Mouse (Mus musculus) kidney, embryonic 15.5 days (tissue): ENCODE measurements around the gene 1700013F07Rik. TPM values are rescaled to one million over a fixed set of nuclear protein-coding genes. Genes with fewer than 3 reads are reported as not detected.
A peak's percentile ranks its signal among the peaks of the same experiment; 100 is the strongest.
"Not testable (repeated sequence)": the region's sequence is repeated elsewhere in the genome, so short reads cannot be mapped to it uniquely, and the experiment has no call there.

Source experiments
- ATAC-seq: fragments of 200-750 bp; cut with Nextera tagmentation; replicated peaks from 2 replicates; pipeline ENCODE4 v1.8.0; 2017; ENCODE audit warnings: moderate TSS enrichment; ENCODE audit not compliant: low FRiP score
- H3K27ac ChIP-seq: fragments of 300-500 bp; sonication (generic); 2 replicates; pipeline ENCODE4 v1.5.1; 2015; ENCODE audit warnings: mild to moderate bottlenecking, inconsistent platforms
- H3K27me3 ChIP-seq: fragments of 300-500 bp; sonication (generic); 2 replicates; pipeline ENCODE4 v1.6.1; 2015; ENCODE audit warnings: inconsistent platforms
- H3K36me3 ChIP-seq: fragments of 300-500 bp; sonication (generic); 2 replicates; pipeline ENCODE4 v1.6.1; 2015; ENCODE audit warnings: inconsistent platforms
- H3K4me1 ChIP-seq: fragments of 300-500 bp; sonication (generic); 2 replicates; pipeline ENCODE4 v1.6.1; 2015; ENCODE audit warnings: inconsistent platforms
- H3K4me2 ChIP-seq: fragments of 300-500 bp; sonication (generic); 2 replicates; pipeline ENCODE4 v1.6.1; 2015; ENCODE audit warnings: moderate library complexity, mild to moderate bottlenecking, inconsistent platforms
- H3K4me3 ChIP-seq: fragments of 300-500 bp; sonication (generic); replicated peaks from 2 replicates; pipeline ENCODE4 v1.5.1; 2015; ENCODE audit warnings: mild to moderate bottlenecking, inconsistent platforms
- H3K9ac ChIP-seq: fragments of 300-500 bp; sonication (generic); 2 replicates; pipeline ENCODE4 v1.6.1; 2015; ENCODE audit warnings: mild to moderate bottlenecking, inconsistent platforms
- H3K9me3 ChIP-seq: fragments of 300-500 bp; sonication (generic); replicated peaks from 2 replicates; pipeline ENCODE4 v1.6.1; 2016; ENCODE audit warnings: inconsistent platforms
- WGBS: fragments of 180-500 bp; shearing (Covaris S2); methylation state at CpG from one replicate; pipeline ENCODE4 v1.1.7; 2015; ENCODE audit warnings: mixed read lengths; 5-methylcytosine and 5-hydroxymethylcytosine counted together
- polyA plus RNA-seq: library from polyadenylated mRNA; unstranded; fragments of >200 nt; fragmentation: Nextera tagmentation; extraction: Ambion mirVana; gene quantifications from 2 replicates; pipeline ENCODE4 v1.2.1, GENCODE M21; 2015

Gene 1700013F07Rik
- polyA plus RNA-seq, 1 experiment from 2014 or later, result not detected

DNA sequence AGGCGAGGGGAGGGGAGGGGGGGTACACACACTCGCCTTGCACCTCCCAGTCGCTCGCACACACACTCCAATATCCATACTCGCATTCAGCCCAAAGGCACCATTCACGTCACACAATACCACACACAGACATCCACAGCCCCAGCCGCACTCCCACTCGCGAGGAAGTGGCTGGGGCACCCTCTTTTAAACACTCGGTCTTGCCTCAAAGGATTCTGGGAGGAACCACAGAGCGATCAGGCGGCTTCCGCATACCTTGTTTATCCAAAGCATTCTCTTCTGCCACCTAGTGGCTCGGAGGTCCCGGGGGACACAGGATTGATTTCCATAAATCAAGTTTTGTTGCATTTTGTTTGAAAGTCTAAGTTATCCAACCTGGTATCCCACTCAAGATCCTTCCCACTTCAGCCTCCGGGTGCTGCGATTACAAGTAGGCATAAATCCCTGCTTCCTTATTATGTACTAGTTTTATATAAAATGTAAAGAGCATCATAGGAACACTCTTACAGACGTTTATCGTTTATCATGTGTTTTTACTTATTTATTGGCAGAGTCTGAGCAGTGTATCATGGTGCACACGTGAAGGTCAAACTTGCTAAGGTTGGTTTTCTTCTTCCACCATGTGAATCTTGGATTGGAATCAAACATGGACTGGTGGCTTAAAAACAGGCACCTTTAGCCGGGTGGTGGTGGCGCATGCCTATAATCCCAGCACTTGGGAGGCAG is 20.8 kb downstream of the 1700013F07Rik start:
- Histone ChIP-seq H3K27ac (peak overlapping the region; percentile 87), H3K4me3 (peak overlapping the region; percentile 90), H3K27me3 (no peaks in the 10 kb centered on the region), H3K9me3 (no peaks in the 10 kb centered on the region), H3K9ac (peak overlapping the region; percentile 98), H3K4me2 (peak overlapping the region; percentile 84), H3K36me3 (peaks cover 30% of the 10 kb centered on the region), H3K4me1 (peaks cover 4% of the 10 kb centered on the region; the same call in 1 of the 2 replicates)
- WGBS, result 16% methylated on average over 22 of the region's 22 CpGs
- ATAC-seq, result peak; percentile 96

GRCm38 (mm10) chr3:108557888-108558287 is 23.9 kb downstream of the 1700013F07Rik start:
- no peaks in the 10 kb centered on the region for H3K9me3 ChIP-seq
- no peak overlapping the region for H3K27ac ChIP-seq
- peaks cover 36% of the 10 kb centered on the region for H3K36me3 ChIP-seq
- 96% methylated on average over 4 of the region's 4 CpGs for WGBS
- no peak overlapping the region for H3K4me2 ChIP-seq
- ATAC-seq, result no peak
- no peak overlapping the region for H3K4me3 ChIP-seq
- H3K4me1 ChIP-seq, result peaks cover 16% of the 10 kb centered on the region
- H3K9ac ChIP-seq, result no peak overlapping the region
- H3K27me3 ChIP-seq, result no peaks in the 10 kb centered on the region

- no peaks in the 10 kb centered on the region for H3K27me3 ChIP-seq
- peak; percentile 97 for ATAC-seq
- under 1% methylated on average over 45 of the region's 45 CpGs for WGBS
- H3K9ac ChIP-seq, result peak within 1 kb of the TSS; percentile 69
- H3K4me3 ChIP-seq, result peak within 1 kb of the TSS; percentile 75
- H3K4me2 ChIP-seq, result peak within 1 kb of the TSS; percentile 88
- no peaks in the 10 kb centered on the region for H3K9me3 ChIP-seq
- H3K27ac ChIP-seq, result peak within 1 kb of the TSS; percentile 91
- peaks cover 30% of the 10 kb centered on the region for H3K36me3 ChIP-seq
- H3K4me1 ChIP-seq, result peaks cover 19% of the 10 kb centered on the region
Measured at GRCm38 (mm10) chr3:108562133-108562730, 28.3 kb downstream of the 1700013F07Rik start, which contains the start of gene Tmem167b. Gene Tmem167b, minus strand, starts transcription at chr3:108562466.

DNA sequence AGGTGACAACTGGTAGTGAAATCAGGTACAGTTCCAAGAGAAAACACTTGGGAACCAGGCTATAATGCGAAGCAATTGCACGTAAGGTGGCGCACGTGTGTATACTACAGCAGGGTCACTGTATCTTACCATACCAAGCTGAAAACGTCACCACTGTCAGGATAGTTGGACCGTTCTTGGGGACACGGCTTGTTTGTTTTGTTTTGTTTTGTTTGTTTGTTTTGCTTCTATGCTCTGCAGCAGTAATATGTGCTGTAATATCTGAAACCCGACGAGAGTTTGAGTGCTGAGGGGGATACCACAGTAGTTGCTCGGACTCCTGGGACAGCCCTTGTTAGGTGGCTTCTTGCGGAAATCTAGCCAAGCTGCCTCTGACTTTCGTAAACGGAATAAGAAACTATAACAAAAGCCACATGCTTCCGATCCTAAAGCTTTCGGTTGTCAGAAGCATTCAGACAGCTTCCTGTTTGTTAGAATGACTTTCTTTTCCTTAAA is 28.9 kb downstream of the 1700013F07Rik start:
- H3K27ac ChIP-seq, result peak overlapping the region; percentile 91
- no peaks in the 10 kb centered on the region for H3K9me3 ChIP-seq
- peaks cover 19% of the 10 kb centered on the region for H3K4me1 ChIP-seq
- ATAC-seq, result peak; percentile 74
- peak overlapping the region; percentile 75 for H3K4me3 ChIP-seq
- peak overlapping the region; percentile 49 for H3K9ac ChIP-seq
- peak overlapping the region; percentile 88 for H3K4me2 ChIP-seq
- 8% methylated on average over 15 of the region's 15 CpGs for WGBS
- peaks cover 24% of the 10 kb centered on the region for H3K36me3 ChIP-seq
- H3K27me3 ChIP-seq, result no peaks in the 10 kb centered on the region

DNA sequence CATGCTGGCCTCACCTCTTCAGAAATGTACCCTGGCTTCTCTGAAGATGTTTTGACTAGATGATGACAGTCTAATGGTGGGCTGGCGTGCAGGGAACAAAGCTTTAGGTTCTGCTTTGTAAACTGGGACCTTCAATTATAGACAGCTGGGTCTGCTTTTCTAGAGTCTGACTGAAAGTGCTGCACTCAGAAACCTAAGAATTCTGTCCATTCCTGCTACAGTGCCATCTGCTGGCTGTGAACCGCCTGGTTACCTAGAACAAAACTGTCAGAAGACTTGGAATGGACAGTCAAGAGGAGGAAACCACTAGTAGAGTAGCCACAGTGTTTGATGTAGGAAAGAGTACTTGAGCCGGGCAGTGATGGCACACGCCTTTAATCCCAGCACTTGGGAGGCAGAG is 29.4 kb downstream of the 1700013F07Rik start:
- H3K4me1 ChIP-seq, result peaks cover 19% of the 10 kb centered on the region

DNA sequence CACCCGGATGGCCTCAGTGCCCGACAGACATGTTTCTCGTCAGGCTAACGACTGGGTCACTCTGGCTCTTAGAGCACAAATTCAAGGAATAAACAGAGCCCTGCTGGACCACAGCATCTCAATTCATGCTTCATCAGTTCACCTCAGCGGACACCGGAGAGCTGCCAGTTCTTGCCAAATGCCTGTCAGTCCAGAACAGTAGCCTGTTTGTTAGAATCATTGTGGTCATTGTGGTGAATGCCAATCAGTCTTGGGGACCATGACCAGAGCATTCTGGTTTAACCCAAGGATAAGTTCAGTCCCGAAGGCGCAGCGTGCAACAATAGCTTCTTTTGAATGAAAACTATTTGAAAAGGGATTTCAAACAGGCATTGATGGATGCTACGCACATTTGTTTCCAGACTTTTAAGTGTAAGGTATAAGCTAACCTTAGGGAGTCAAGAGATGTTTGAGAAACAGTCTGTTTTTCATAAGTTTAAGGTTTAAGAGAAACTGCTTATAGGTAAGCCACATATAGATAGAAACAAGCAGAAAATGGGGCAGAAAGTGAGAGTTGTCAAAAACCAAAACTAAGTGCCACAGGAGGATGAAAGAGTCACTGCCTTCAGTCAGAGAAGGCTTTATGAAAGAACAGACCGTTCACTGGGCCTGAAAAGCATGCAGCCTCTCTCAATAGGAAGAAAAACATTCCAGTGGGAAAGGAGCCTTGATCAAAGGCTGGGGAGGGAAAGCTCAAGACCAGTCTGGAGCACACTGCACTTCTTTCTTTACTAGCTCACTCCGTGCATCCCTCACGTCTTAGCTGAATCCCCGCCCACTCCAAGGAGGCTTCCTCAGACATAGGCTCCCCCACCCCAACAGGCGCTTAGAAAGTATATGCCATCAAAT is 34.3 kb downstream of the 1700013F07Rik start:
- Histone ChIP-seq H3K9me3 (no peaks in the 10 kb centered on the region), H3K27me3 (no peaks in the 10 kb centered on the region), H3K9ac (no peak overlapping the region), H3K4me1 (peaks cover 15% of the 10 kb centered on the region), H3K4me2 (no peak overlapping the region), H3K4me3 (no peak overlapping the region), H3K27ac (no peak overlapping the region), H3K36me3 (no peaks in the 10 kb centered on the region)
- no peak for ATAC-seq
- 61% methylated on average over 15 of the region's 15 CpGs for WGBS

More for the DNA sequence above, 29.4 kb downstream of the 1700013F07Rik start:
- H3K4me3 ChIP-seq, result peak overlapping the region; percentile 75
- H3K27ac ChIP-seq, result peak overlapping the region; percentile 91
- peak overlapping the region; percentile 88 for H3K4me2 ChIP-seq
- WGBS, result 7% methylated on average over 4 of the region's 4 CpGs
- H3K9me3 ChIP-seq, result no peaks in the 10 kb centered on the region
- peak overlapping the region; percentile 49 for H3K9ac ChIP-seq
- H3K36me3 ChIP-seq, result peaks cover 19% of the 10 kb centered on the region
- ATAC-seq, result no peak; the same call in 1 of the 2 replicates
- no peaks in the 10 kb centered on the region for H3K27me3 ChIP-seq

DNA sequence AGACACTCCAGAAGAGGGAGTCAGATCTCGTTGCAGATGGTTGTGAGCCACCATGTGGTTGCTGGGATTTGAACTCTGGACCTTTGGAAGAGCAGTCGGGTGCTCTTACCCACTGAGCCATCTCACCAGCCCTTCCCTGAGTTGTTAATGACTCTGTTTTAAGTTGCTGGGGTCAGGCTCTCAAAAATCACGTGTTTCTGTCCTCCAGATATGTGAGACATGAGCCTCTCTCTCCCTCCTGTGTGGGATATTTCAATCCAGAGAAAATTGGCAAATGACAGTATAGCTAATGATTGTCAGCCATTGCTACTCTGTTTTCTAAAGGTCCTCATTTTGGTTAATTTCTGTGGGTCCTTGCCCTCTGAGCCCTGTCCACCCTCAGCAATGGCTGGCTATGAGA is 35.7 kb downstream of the 1700013F07Rik start:
- not testable (repeated sequence) for H3K27ac ChIP-seq, H3K27me3 ChIP-seq, H3K4me2 ChIP-seq, H3K4me3 ChIP-seq, H3K36me3 ChIP-seq, H3K9me3 ChIP-seq, H3K9ac ChIP-seq, ATAC-seq
- WGBS, result 44% methylated on average over 3 of the region's 3 CpGs
- H3K4me1 ChIP-seq, result peaks cover 14% of the 10 kb centered on the region

- Histone ChIP-seq H3K4me1 (peaks cover 14% of the 10 kb centered on the region), H3K27me3 (no peaks in the 10 kb centered on the region), H3K9me3 (no peaks in the 10 kb centered on the region), H3K4me3 (peak overlapping the region; percentile 71), H3K4me2 (peak overlapping the region; percentile 72), H3K36me3 (no peaks in the 10 kb centered on the region), H3K27ac (no peak overlapping the region), H3K9ac (no peak overlapping the region)
- no peak for ATAC-seq
- WGBS, result 88% methylated on average over 14 of the region's 14 CpGs
Measured at GRCm38 (mm10) chr3:108570813-108571212, 36.9 kb downstream of the 1700013F07Rik start.

- Histone ChIP-seq H3K4me2 (peak within 1 kb of the TSS; percentile 72), H3K27ac (peak within 1 kb of the TSS; percentile 71), H3K4me3 (peak within 1 kb of the TSS; percentile 71), H3K4me1 (peaks cover 14% of the 10 kb centered on the region), H3K27me3 (no peaks in the 10 kb centered on the region), H3K9me3 (no peaks in the 10 kb centered on the region), H3K9ac (peak within 1 kb of the TSS; percentile 75), H3K36me3 (0 out of 2 replicates have a peak, but pooled peaks cover 3% of the 10 kb centered on the region)
- ATAC-seq, result peak; percentile 99
- under 1% methylated on average over 42 of the region's 42 CpGs for WGBS
Measured at GRCm38 (mm10) chr3:108571443-108572294, 37.7 kb downstream of the 1700013F07Rik start, which contains the start of gene Taf13. Gene Taf13, plus strand, starts transcription at chr3:108571698.

DNA sequence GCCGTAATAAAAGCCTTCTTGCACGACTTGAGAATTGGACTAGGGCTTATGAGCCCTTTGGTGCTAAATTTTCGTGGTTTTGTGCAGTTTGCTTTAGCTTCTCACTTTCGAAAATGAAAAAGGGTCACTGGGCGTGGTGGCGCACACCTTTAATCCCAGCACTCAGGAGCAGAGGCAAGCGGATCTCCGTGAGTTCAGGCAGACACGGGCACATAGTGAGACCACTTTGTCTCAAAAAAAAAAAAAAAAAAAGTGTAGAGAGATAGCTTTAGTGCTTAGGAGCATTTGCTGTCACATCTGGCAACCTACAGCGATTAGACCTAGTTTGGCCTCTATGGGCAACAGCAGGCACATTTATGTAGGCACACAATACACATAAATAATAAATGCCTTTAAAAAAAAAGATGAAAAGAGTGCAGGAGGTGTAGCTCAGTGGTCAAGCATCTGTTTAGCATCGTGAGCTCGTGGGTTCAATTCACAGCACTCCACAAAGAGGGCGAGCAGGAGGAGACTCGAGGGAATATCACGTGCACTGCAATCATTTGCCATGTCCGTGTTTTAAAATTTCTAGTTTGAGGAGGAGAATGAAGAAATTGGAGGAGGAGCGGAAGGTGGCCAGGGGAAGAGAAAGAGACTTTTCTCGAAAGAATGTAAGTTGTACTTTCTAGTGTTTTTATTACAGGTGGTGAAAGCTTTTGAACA is 38.5 kb downstream of the 1700013F07Rik start:
- Histone ChIP-seq H3K27me3 (no peaks in the 10 kb centered on the region), H3K4me3 (peak overlapping the region; percentile 71), H3K4me1 (peaks cover 14% of the 10 kb centered on the region), H3K27ac (no peak overlapping the region), H3K9me3 (no peaks in the 10 kb centered on the region), H3K4me2 (peak overlapping the region; percentile 72), H3K9ac (peak overlapping the region; percentile 75), H3K36me3 (0 out of 2 replicates have a peak, but pooled peaks cover 3% of the 10 kb centered on the region)
- no peak for ATAC-seq
- 42% methylated on average over 18 of the region's 18 CpGs for WGBS
